In genomic region chr12:105825266-105825665, GRCm38 (mm10) we compare ENCODE assay signal across 26 mouse cellular contexts. TPM values are rescaled to one million over a fixed set of nuclear protein-coding genes. Genes with fewer than 3 reads are reported as not detected.
DNase-seq lines count a peak whose midpoint lies in the region; ATAC-seq and TF ChIP-seq lines count a peak whose summit lies in the region.
"Had no signal": no experiment of that assay in that cellular context is flagged by ENCODE, and none has a peak within 500 bp of the region (broad histone marks: within the 10 kb centered on the region; RNA-seq: fewer than 3 reads in every experiment).

No protein-coding gene starts in this region.

- no peak for TF ChIP-seq CTCF in liver, postnatal 0 days (IDR thresholded peaks at IDR 0.05; ENCODE audit: low read depth)

- WGBS in liver, embryonic 11.5 days = 88% methylated on average over 4 of the region's 4 CpGs
- 76% methylated on average over 4 of the region's 4 CpGs for WGBS in liver, postnatal 0 days (ENCODE audit: insufficient replicate concordance)
- WGBS in liver, embryonic 13.5 days (ENCODE audit: insufficient replicate concordance) = 69% methylated on average over 4 of the region's 4 CpGs
- WGBS in liver, embryonic 15.5 days (ENCODE audit: insufficient replicate concordance) = 66% methylated on average over 4 of the region's 4 CpGs
- 97% methylated on average over 4 of the region's 4 CpGs for WGBS in midbrain, embryonic 15.5 days

- no peak overlapping the region for H3K9ac ChIP-seq in liver, embryonic 11.5 days (ENCODE audit: low read depth, low read length)
- no peak overlapping the region for H3K9ac ChIP-seq in liver, postnatal 0 days (replicated peaks)
- H3K9ac ChIP-seq in liver, embryonic 13.5 days = 0 out of 2 replicates have a peak overlapping the region, but pooled peaks have one; percentile 36
- no peak overlapping the region for H3K9ac ChIP-seq in liver, embryonic 15.5 days
- no peak overlapping the region for H3K9ac ChIP-seq in midbrain, embryonic 15.5 days
- H3K9ac ChIP-seq: embryonic facial prominence, embryonic 13.5 days; embryonic facial prominence, embryonic 15.5 days; forebrain, embryonic 12.5 days had no signal

- intact Hi-C loops in left cerebral cortex, postnatal 4 days (cut with DNase I) = no loop called here

- no peak for ATAC-seq in liver, embryonic 11.5 days (replicated peaks; ENCODE audit: low FRiP score)
- no peak for ATAC-seq in liver, postnatal 0 days
- no peak for ATAC-seq in liver, embryonic 13.5 days (ENCODE audit: low read depth)
- ATAC-seq in liver, embryonic 15.5 days (ENCODE audit: insufficient read depth) = 0 out of 2 replicates have a peak, but pooled peaks have one; percentile 5
- ATAC-seq in midbrain, embryonic 15.5 days (replicated peaks) = no peak
- ATAC-seq: activated CD4-positive, CD25-positive, alpha-beta regulatory T cell, adult 4 months; forebrain, embryonic 14.5 days; forebrain, embryonic 16.5 days; Patski had no signal

- no peak for TF ChIP-seq EP300 in liver, postnatal 0 days (IDR thresholded peaks at IDR 0.05; ENCODE audit: low read depth)

- no peaks in the 10 kb centered on the region for H3K9me3 ChIP-seq in liver, embryonic 11.5 days (ENCODE audit: control insufficient read depth, low read length)
- no peaks in the 10 kb centered on the region for H3K9me3 ChIP-seq in liver, postnatal 0 days (ENCODE audit: low read length)
- H3K9me3 ChIP-seq in liver, embryonic 13.5 days (replicated peaks) = no peaks in the 10 kb centered on the region
- no peaks in the 10 kb centered on the region for H3K9me3 ChIP-seq in liver, embryonic 15.5 days (replicated peaks)
- H3K9me3 ChIP-seq in midbrain, embryonic 15.5 days = no peaks in the 10 kb centered on the region
- H3K9me3 ChIP-seq: embryonic facial prominence, embryonic 13.5 days; embryonic facial prominence, embryonic 15.5 days; forebrain, embryonic 10.5 days; forebrain, embryonic 12.5 days had no signal

- H3K36me3 ChIP-seq in liver, embryonic 11.5 days (ENCODE audit: control insufficient read depth, insufficient read depth, low read length) = peaks cover 61% of the 10 kb centered on the region
- H3K36me3 ChIP-seq in liver, postnatal 0 days (replicated peaks; ENCODE audit: insufficient read depth, low read length) = peaks cover 88% of the 10 kb centered on the region
- H3K36me3 ChIP-seq in liver, embryonic 13.5 days = peaks cover 91% of the 10 kb centered on the region
- peaks cover 89% of the 10 kb centered on the region for H3K36me3 ChIP-seq in liver, embryonic 15.5 days (replicated peaks)
- peaks cover 73% of the 10 kb centered on the region for H3K36me3 ChIP-seq in midbrain, embryonic 15.5 days (replicated peaks)

- H3K4me1 ChIP-seq in liver, embryonic 11.5 days (replicated peaks; ENCODE audit: control insufficient read depth, insufficient read depth, low read length) = peaks cover 8% of the 10 kb centered on the region
- 0 out of 2 replicates have a peak, but pooled peaks cover 3% of the 10 kb centered on the region for H3K4me1 ChIP-seq in liver, postnatal 0 days (ENCODE audit: insufficient read depth)
- peaks cover 22% of the 10 kb centered on the region for H3K4me1 ChIP-seq in liver, embryonic 13.5 days (replicated peaks)
- peaks cover 23% of the 10 kb centered on the region for H3K4me1 ChIP-seq in liver, embryonic 15.5 days (replicated peaks)
- H3K4me1 ChIP-seq in midbrain, embryonic 15.5 days = no peaks in the 10 kb centered on the region
- H3K4me1 ChIP-seq: embryonic facial prominence, embryonic 13.5 days; embryonic facial prominence, embryonic 15.5 days; forebrain, embryonic 10.5 days; forebrain, embryonic 12.5 days had no signal

- H3K27ac ChIP-seq in liver, embryonic 11.5 days (ENCODE audit: low read depth, low read length) = peak overlapping the region; percentile 58; the same call in 1 of the 2 replicates
- no peak overlapping the region for H3K27ac ChIP-seq in liver, postnatal 0 days (ENCODE audit: low read depth)
- H3K27ac ChIP-seq in liver, embryonic 13.5 days = peak overlapping the region; percentile 68
- H3K27ac ChIP-seq in liver, embryonic 15.5 days (replicated peaks) = peak overlapping the region; percentile 61; the same call in 1 of the 2 replicates
- H3K27ac ChIP-seq in midbrain, embryonic 15.5 days = no peak overlapping the region
- H3K27ac ChIP-seq: embryonic facial prominence, embryonic 13.5 days; embryonic facial prominence, embryonic 15.5 days; forebrain, embryonic 10.5 days; forebrain, embryonic 12.5 days had no signal

- H3K4me2 ChIP-seq in liver, embryonic 11.5 days = no peak overlapping the region
- no peak overlapping the region for H3K4me2 ChIP-seq in liver, postnatal 0 days (ENCODE audit: low read depth, low read length)
- peak overlapping the region; percentile 39 for H3K4me2 ChIP-seq in liver, embryonic 13.5 days
- peak overlapping the region; percentile 25; the same call in 1 of the 2 replicates for H3K4me2 ChIP-seq in liver, embryonic 15.5 days
- no peak overlapping the region for H3K4me2 ChIP-seq in midbrain, embryonic 15.5 days
- H3K4me2 ChIP-seq: embryonic facial prominence, embryonic 13.5 days; embryonic facial prominence, embryonic 15.5 days; forebrain, embryonic 12.5 days had no signal

- DNase-seq in liver, embryonic 11.5 days (ENCODE audit: low spot score) = no peak
- no peak for DNase-seq in liver, postnatal 0 days
- peak; percentile 10 for DNase-seq in c-Kit-positive CD71-positive TER-119-positive erythroid progenitor cells, embryonic 14.5 days (ENCODE audit: low spot score)
- DNase-seq in liver, embryonic 13.5 days = no peak
- DNase-seq in left cerebral cortex, postnatal 4 days = no peak
- DNase-seq in testis, postnatal 14 days (ENCODE audit: low spot score) = no peak
- DNase-seq: adrenal gland, adult 8-10 months; adrenal gland, postnatal 14 days; adrenal gland, postnatal 36 days; cerebellum, adult 11 months; cerebellum, adult 18-20 months; cerebellum, adult 8-10 months; cerebellum, adult 9-11 months; cerebellum, postnatal 14 days; cerebellum, postnatal 36 days; embryo, embryonic 11 days had no signal

- H3K27me3 ChIP-seq in liver, embryonic 11.5 days (replicated peaks; ENCODE audit: control insufficient read depth, insufficient read depth, low read length) = no peaks in the 10 kb centered on the region
- no peaks in the 10 kb centered on the region for H3K27me3 ChIP-seq in liver, postnatal 0 days (ENCODE audit: insufficient read depth, low read length)
- H3K27me3 ChIP-seq in liver, embryonic 13.5 days = no peaks in the 10 kb centered on the region
- no peaks in the 10 kb centered on the region for H3K27me3 ChIP-seq in liver, embryonic 15.5 days
- no peaks in the 10 kb centered on the region for H3K27me3 ChIP-seq in midbrain, embryonic 15.5 days (replicated peaks)
- H3K27me3 ChIP-seq: embryonic facial prominence, embryonic 13.5 days; embryonic facial prominence, embryonic 15.5 days; forebrain, embryonic 12.5 days; Patski had no signal

- H3K4me3 ChIP-seq in liver, embryonic 11.5 days (ENCODE audit: low read depth, low read length) = no peak overlapping the region
- no peak overlapping the region for H3K4me3 ChIP-seq in liver, postnatal 0 days (ENCODE audit: low read depth, low read length)
- no peak overlapping the region for H3K4me3 ChIP-seq in liver, embryonic 13.5 days (replicated peaks)
- no peak overlapping the region for H3K4me3 ChIP-seq in liver, embryonic 15.5 days (replicated peaks)
- H3K4me3 ChIP-seq in midbrain, embryonic 15.5 days = no peak overlapping the region
- H3K4me3 ChIP-seq: embryonic facial prominence, embryonic 13.5 days; embryonic facial prominence, embryonic 15.5 days; forebrain, embryonic 10.5 days; forebrain, embryonic 12.5 days had no signal

RNA-seq across cellular contexts. Expression of gene Papola, which starts 40.8 kb away (rescaled TPM):
- polyA plus RNA-seq in liver, embryonic 11.5 days (2014; fragmentation: Nextera tagmentation; extraction: Ambion mirVana) = 178 and 192 TPM in 2 replicates
- 66.7 and 70.7 TPM in 2 replicates for polyA plus RNA-seq in liver, postnatal 0 days (2015; fragmentation: Nextera tagmentation; extraction: Ambion mirVana)
- polyA plus RNA-seq in liver, embryonic 13.5 days (2015; fragmentation: Nextera tagmentation; extraction: Ambion mirVana) = 120 and 165 TPM in 2 replicates
- polyA plus RNA-seq in liver, embryonic 15.5 days (2015; fragmentation: Nextera tagmentation; extraction: Ambion mirVana) = 90.3 and 97.1 TPM in 2 replicates
- 100 to 1,000 TPM; 150 to 173 TPM for total RNA-seq in left cerebral cortex, postnatal 4 days (2021)
- 163 and 167 TPM in 2 replicates for polyA plus RNA-seq in midbrain, embryonic 15.5 days (2015; fragmentation: Nextera tagmentation; extraction: Ambion mirVana)

Comparison
In these comparisons a context has a peak if more than half of its experiments do, and no peak if none do; other contexts are left out.
1. H3K27ac ChIP-seq: peak in liver, embryonic 11.5 days (single experiment), liver, embryonic 13.5 days (single experiment) and liver, embryonic 15.5 days (single experiment); none in liver, postnatal 0 days (single experiment) and midbrain, embryonic 15.5 days (single experiment).
2. H3K4me2 ChIP-seq: peak in liver, embryonic 13.5 days (single experiment) and liver, embryonic 15.5 days (single experiment); none in liver, embryonic 11.5 days (single experiment), liver, postnatal 0 days (single experiment) and midbrain, embryonic 15.5 days (single experiment).